Mouse (Mus musculus): ENCODE measurements around the gene Olfr548-ps1. TPM values are rescaled to one million over a fixed set of nuclear protein-coding genes. Genes with fewer than 3 reads are reported as not detected.
A peak's percentile ranks its signal among the peaks of the same experiment; 100 is the strongest.

The Olfr548-ps1 gene
- polyA plus RNA-seq, 1 experiment from 2014 or later, result not detected

GRCm38 (mm10) chr7:102553279-102553678, 12.6 kb downstream of the Olfr548-ps1 start:
- H3K27ac ChIP-seq (replicated peaks; ENCODE audit: low read depth, low read length), result no peak overlapping the region
- no peak for DNase-seq (ENCODE audit: low spot score)
- 70% methylated on average over 3 of the region's 3 CpGs for WGBS
- no peaks in the 10 kb centered on the region for H3K36me3 ChIP-seq (ENCODE audit: control insufficient read depth, insufficient read depth, low read length)
- no peaks in the 10 kb centered on the region for H3K4me1 ChIP-seq (ENCODE audit: control insufficient read depth, insufficient read depth, low read length)
- H3K9me3 ChIP-seq (ENCODE audit: control insufficient read depth, low read length), result no peaks in the 10 kb centered on the region
- no peak for ATAC-seq (ENCODE audit: low read depth)
- H3K27me3 ChIP-seq (replicated peaks; ENCODE audit: control insufficient read depth, insufficient read depth, low read length), result no peaks in the 10 kb centered on the region
- no peak overlapping the region for H3K9ac ChIP-seq (ENCODE audit: low read depth, low read length)
- no peak overlapping the region for H3K4me3 ChIP-seq (ENCODE audit: low read depth, low read length)
- H3K4me2 ChIP-seq (ENCODE audit: low read depth, low read length), result no peak overlapping the region

GRCm38 (mm10) chr7:102564999-102565997, 24.6 kb downstream of the Olfr548-ps1 start, which contains the start of gene Trim21:
TSS of gene Trim21 (minus strand) at chr7:102565486.
- peak within 1 kb of the TSS; percentile 53 for H3K4me2 ChIP-seq (ENCODE audit: low read depth, low read length)
- ATAC-seq (ENCODE audit: low read depth) (peak; percentile 94), DNase-seq (ENCODE audit: low spot score) (peak; percentile 83)
- H3K27me3 ChIP-seq (replicated peaks; ENCODE audit: control insufficient read depth, insufficient read depth, low read length), result no peaks in the 10 kb centered on the region
- WGBS, result 20% methylated on average over 10 of the region's 10 CpGs
- H3K9ac ChIP-seq (ENCODE audit: low read depth, low read length), result peak within 1 kb of the TSS; percentile 52
- no peak within 1 kb of the TSS for H3K27ac ChIP-seq (replicated peaks; ENCODE audit: low read depth, low read length)
- H3K4me1 ChIP-seq (ENCODE audit: control insufficient read depth, insufficient read depth, low read length), result no peaks in the 10 kb centered on the region
- peak within 1 kb of the TSS; percentile 41 for H3K4me3 ChIP-seq (ENCODE audit: low read depth, low read length)
- H3K36me3 ChIP-seq (ENCODE audit: control insufficient read depth, insufficient read depth, low read length), result no peaks in the 10 kb centered on the region
- no peaks in the 10 kb centered on the region for H3K9me3 ChIP-seq (ENCODE audit: control insufficient read depth, low read length)

- Histone ChIP-seq H3K4me2 (ENCODE audit: low read depth, low read length) (no peak overlapping the region), H3K27me3 (replicated peaks; ENCODE audit: control insufficient read depth, insufficient read depth, low read length) (no peaks in the 10 kb centered on the region), H3K4me3 (ENCODE audit: low read depth, low read length) (no peak overlapping the region), H3K9ac (ENCODE audit: low read depth, low read length) (no peak overlapping the region), H3K4me1 (ENCODE audit: control insufficient read depth, insufficient read depth, low read length) (no peaks in the 10 kb centered on the region), H3K36me3 (ENCODE audit: control insufficient read depth, insufficient read depth, low read length) (no peaks in the 10 kb centered on the region), H3K27ac (replicated peaks; ENCODE audit: low read depth, low read length) (no peak overlapping the region), H3K9me3 (ENCODE audit: control insufficient read depth, low read length) (no peaks in the 10 kb centered on the region)
- 81% methylated on average over 4 of the region's 4 CpGs for WGBS
- no peak for ATAC-seq (ENCODE audit: low read depth)
- no peak for DNase-seq (ENCODE audit: low spot score)
These were observed 25.5 kb downstream of the Olfr548-ps1 start for GRCm38 (mm10) chr7:102566219-102566618.

GRCm38 (mm10) chr7:102571142-102571541, 30.4 kb downstream of the Olfr548-ps1 start, which contains the start of gene Olfr550:
TSS of gene Olfr550 (plus strand) at chr7:102571442.
- DNase-seq (ENCODE audit: low spot score) (no peak), ATAC-seq (ENCODE audit: low read depth) (no peak)
- no peaks in the 10 kb centered on the region for H3K36me3 ChIP-seq (ENCODE audit: control insufficient read depth, insufficient read depth, low read length)
- H3K4me2 ChIP-seq (ENCODE audit: low read depth, low read length), result no peak within 1 kb of the TSS
- H3K9me3 ChIP-seq (ENCODE audit: control insufficient read depth, low read length), result no peaks in the 10 kb centered on the region
- H3K27me3 ChIP-seq (replicated peaks; ENCODE audit: control insufficient read depth, insufficient read depth, low read length), result no peaks in the 10 kb centered on the region
- H3K9ac ChIP-seq (ENCODE audit: low read depth, low read length), result no peak within 1 kb of the TSS
- H3K4me1 ChIP-seq (ENCODE audit: control insufficient read depth, insufficient read depth, low read length), result no peaks in the 10 kb centered on the region
- H3K4me3 ChIP-seq (ENCODE audit: low read depth, low read length), result no peak within 1 kb of the TSS
- no peak within 1 kb of the TSS for H3K27ac ChIP-seq (replicated peaks; ENCODE audit: low read depth, low read length)
- WGBS, result 87% methylated on average over 8 of the region's 8 CpGs

GRCm38 (mm10) chr7:102573174-102573830, 32.6 kb downstream of the Olfr548-ps1 start:
- no peak for DNase-seq (ENCODE audit: low spot score)
- WGBS, result 77% methylated on average over 3 of the region's 3 CpGs

GRCm38 (mm10) chr7:102575998-102576397, 35.3 kb downstream of the Olfr548-ps1 start:
- Histone ChIP-seq H3K27me3 (replicated peaks; ENCODE audit: control insufficient read depth, insufficient read depth, low read length) (no peaks in the 10 kb centered on the region), H3K27ac (replicated peaks; ENCODE audit: low read depth, low read length) (no peak overlapping the region), H3K36me3 (ENCODE audit: control insufficient read depth, insufficient read depth, low read length) (no peaks in the 10 kb centered on the region), H3K4me3 (ENCODE audit: low read depth, low read length) (no peak overlapping the region), H3K9ac (ENCODE audit: low read depth, low read length) (no peak overlapping the region), H3K4me2 (ENCODE audit: low read depth, low read length) (no peak overlapping the region), H3K9me3 (ENCODE audit: control insufficient read depth, low read length) (no peaks in the 10 kb centered on the region), H3K4me1 (ENCODE audit: control insufficient read depth, insufficient read depth, low read length) (no peaks in the 10 kb centered on the region)
- WGBS, result 57% methylated on average over 6 of the region's 6 CpGs
- DNase-seq (ENCODE audit: low spot score), result no peak
- no peak for ATAC-seq (ENCODE audit: low read depth)

More at GRCm38 (mm10) chr7:102573174-102573830, 32.6 kb downstream of the Olfr548-ps1 start:
- H3K4me2 ChIP-seq (ENCODE audit: low read depth, low read length), result no peak overlapping the region
- ATAC-seq (ENCODE audit: low read depth), result no peak
- no peak overlapping the region for H3K27ac ChIP-seq (replicated peaks; ENCODE audit: low read depth, low read length)
- no peak overlapping the region for H3K4me3 ChIP-seq (ENCODE audit: low read depth, low read length)
- no peaks in the 10 kb centered on the region for H3K4me1 ChIP-seq (ENCODE audit: control insufficient read depth, insufficient read depth, low read length)
- H3K9ac ChIP-seq (ENCODE audit: low read depth, low read length), result no peak overlapping the region
- no peaks in the 10 kb centered on the region for H3K36me3 ChIP-seq (ENCODE audit: control insufficient read depth, insufficient read depth, low read length)
- H3K27me3 ChIP-seq (replicated peaks; ENCODE audit: control insufficient read depth, insufficient read depth, low read length), result no peaks in the 10 kb centered on the region
- H3K9me3 ChIP-seq (ENCODE audit: control insufficient read depth, low read length), result no peaks in the 10 kb centered on the region

GRCm38 (mm10) chr7:102591786-102592185, 51.1 kb downstream of the Olfr548-ps1 start, which contains the start of gene Olfr551:
TSS of gene Olfr551 (minus strand) at chr7:102591886.
- Histone ChIP-seq H3K27ac (replicated peaks; ENCODE audit: low read depth, low read length) (no peak within 1 kb of the TSS), H3K9ac (ENCODE audit: low read depth, low read length) (no peak within 1 kb of the TSS), H3K9me3 (ENCODE audit: control insufficient read depth, low read length) (no peaks in the 10 kb centered on the region), H3K4me1 (ENCODE audit: control insufficient read depth, insufficient read depth, low read length) (no peaks in the 10 kb centered on the region), H3K4me2 (ENCODE audit: low read depth, low read length) (no peak within 1 kb of the TSS), H3K4me3 (ENCODE audit: low read depth, low read length) (no peak within 1 kb of the TSS), H3K27me3 (replicated peaks; ENCODE audit: control insufficient read depth, insufficient read depth, low read length) (no peaks in the 10 kb centered on the region), H3K36me3 (ENCODE audit: control insufficient read depth, insufficient read depth, low read length) (no peaks in the 10 kb centered on the region)
- WGBS, result 92% methylated on average over 3 of the region's 3 CpGs
- DNase-seq (ENCODE audit: low spot score) (no peak), ATAC-seq (ENCODE audit: low read depth) (no peak)

Measured in embryonic facial prominence, embryonic 14.5 days (tissue).